Mouse (Mus musculus) neural tube, embryonic 12.5 days (tissue): ENCODE results near the gene Trim47. TPM values are rescaled to one million over a fixed set of nuclear protein-coding genes. Genes with fewer than 3 reads are reported as not detected.

ENCODE experiments used
- ATAC-seq: fragments of 200-750 bp; cut with Nextera tagmentation; 2 replicates; pipeline ENCODE4 v1.8.0; 2017; ENCODE audit warnings: low read depth, mild to moderate bottlenecking, moderate TSS enrichment, moderate library complexity; ENCODE audit not compliant: low FRiP score
- H3K27ac ChIP-seq: fragments of 300-500 bp; sonication (generic); 2 replicates; pipeline ENCODE4 v1.5.1; 2016
- H3K27me3 ChIP-seq: fragments of 300-500 bp; sonication (generic); replicated peaks from 2 replicates; pipeline ENCODE4 v1.6.1; 2016; ENCODE audit warnings: mild to moderate bottlenecking
- H3K36me3 ChIP-seq: fragments of 300-500 bp; sonication (generic); 2 replicates; pipeline ENCODE4 v1.6.1; 2016; ENCODE audit warnings: mild to moderate bottlenecking
- H3K4me1 ChIP-seq: fragments of 300-500 bp; sonication (generic); 2 replicates; pipeline ENCODE4 v1.6.1; 2016
- H3K4me2 ChIP-seq: fragments of 300-500 bp; sonication (generic); replicated peaks from 2 replicates; pipeline ENCODE4 v1.6.1; 2016; ENCODE audit warnings: mild to moderate bottlenecking
- H3K4me3 ChIP-seq: fragments of 300-500 bp; sonication (generic); 2 replicates; pipeline ENCODE4 v1.5.1; 2016
- H3K9ac ChIP-seq: fragments of 300-500 bp; sonication (generic); 2 replicates; pipeline ENCODE4 v1.6.1; 2016; ENCODE audit warnings: mild to moderate bottlenecking
- H3K9me3 ChIP-seq: fragments of 300-500 bp; sonication (generic); 2 replicates; pipeline ENCODE4 v1.6.1; 2016; ENCODE audit warnings: mild to moderate bottlenecking
- WGBS: fragments of 180-500 bp; shearing (Covaris S2); methylation state at CpG from one replicate; pipeline ENCODE4 v1.1.7; 2016; 5-methylcytosine and 5-hydroxymethylcytosine counted together
- polyA plus RNA-seq: library from polyadenylated mRNA; unstranded; fragments of >200 nt; fragmentation: Nextera tagmentation; extraction: Ambion mirVana; gene quantifications from 2 replicates; pipeline ENCODE4 v1.2.1, GENCODE M21; 2016

Gene Trim47
- polyA plus RNA-seq, 1 experiment from 2014 or later, result 3.7 TPM

DNA sequence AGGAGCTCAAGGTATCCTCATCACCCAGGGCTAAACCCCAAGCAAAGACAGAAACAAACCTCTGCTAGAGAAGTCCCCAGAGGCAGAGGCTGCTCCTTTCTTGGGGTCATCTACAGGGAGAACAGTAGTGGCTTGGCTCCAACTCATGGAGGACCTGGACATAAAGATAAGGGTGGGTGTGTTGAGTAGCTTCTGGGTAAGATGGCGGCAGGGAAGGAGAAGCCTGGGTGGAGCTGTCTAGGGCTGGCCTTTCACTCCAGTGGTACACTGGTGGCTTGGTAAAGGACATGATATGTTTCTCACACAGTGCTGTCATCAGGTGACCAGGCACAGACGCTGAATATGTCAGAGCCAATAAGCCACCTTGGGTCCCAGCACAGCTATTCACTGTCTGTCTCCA, 23.9 kb upstream of the Trim47 start:
- no peak for ATAC-seq
- no peaks in the 10 kb centered on the region for H3K27me3 ChIP-seq
- H3K4me2 ChIP-seq, result no peak overlapping the region
- H3K4me1 ChIP-seq, result no peaks in the 10 kb centered on the region
- peaks cover 99% of the 10 kb centered on the region for H3K36me3 ChIP-seq
- H3K9me3 ChIP-seq, result no peaks in the 10 kb centered on the region
- H3K27ac ChIP-seq, result no peak overlapping the region
- WGBS, result 94% methylated on average over 2 of the region's 2 CpGs
- H3K9ac ChIP-seq, result no peak overlapping the region
- H3K4me3 ChIP-seq, result no peak overlapping the region

DNA sequence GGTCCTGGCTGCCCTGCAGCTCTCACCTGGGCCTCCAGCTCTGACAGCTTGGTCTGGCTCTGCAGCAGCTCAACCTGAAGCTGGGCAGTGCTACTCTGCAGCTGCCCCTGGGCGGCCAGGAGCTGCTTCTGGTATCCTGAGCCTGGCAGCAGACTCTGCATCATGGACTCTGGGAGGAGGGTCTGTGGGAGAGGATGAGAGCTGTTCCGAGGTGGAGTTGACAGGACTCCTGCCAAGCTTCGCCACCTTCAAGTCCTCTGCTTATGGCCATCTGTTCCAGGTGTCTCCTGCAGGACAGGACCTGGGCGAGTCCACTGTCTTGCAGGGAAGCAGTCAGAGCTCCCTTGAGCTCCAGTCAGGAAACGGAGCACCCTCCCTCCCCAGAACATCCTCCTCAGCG, 22.3 kb upstream of the Trim47 start:
- WGBS, result 84% methylated on average over 6 of the region's 6 CpGs
- H3K4me3 ChIP-seq, result no peak overlapping the region
- no peak overlapping the region for H3K9ac ChIP-seq
- H3K4me1 ChIP-seq, result no peaks in the 10 kb centered on the region
- no peak for ATAC-seq
- no peak overlapping the region for H3K4me2 ChIP-seq
- H3K27ac ChIP-seq, result no peak overlapping the region
- H3K9me3 ChIP-seq, result no peaks in the 10 kb centered on the region
- peaks cover 99% of the 10 kb centered on the region for H3K36me3 ChIP-seq
- no peaks in the 10 kb centered on the region for H3K27me3 ChIP-seq

DNA sequence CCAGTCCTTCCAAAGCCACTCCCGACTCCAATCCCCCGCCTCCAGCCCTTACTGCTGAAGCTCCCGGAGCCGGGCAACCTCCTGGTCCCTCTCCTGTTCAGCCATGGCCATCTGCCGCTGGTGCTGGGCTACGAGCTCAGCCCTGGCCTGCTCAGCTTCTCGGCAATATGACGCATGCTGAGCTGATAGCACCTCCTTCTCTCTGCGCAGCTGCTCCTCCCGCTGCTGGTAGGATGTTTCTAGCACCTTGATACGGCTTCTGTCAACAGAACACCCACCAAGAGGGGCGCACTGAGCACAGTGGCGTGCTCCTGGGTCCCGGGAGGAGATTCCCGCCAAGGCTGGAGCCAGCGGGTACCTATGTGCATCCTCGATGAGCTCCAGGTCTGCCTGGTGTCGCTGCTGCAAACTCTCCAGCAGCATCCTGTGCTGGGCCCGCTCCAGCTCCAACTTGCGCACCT, 21.8 kb upstream of the Trim47 start:
- no peak overlapping the region for H3K4me2 ChIP-seq
- no peaks in the 10 kb centered on the region for H3K4me1 ChIP-seq
- no peak for ATAC-seq
- no peak overlapping the region for H3K9ac ChIP-seq
- 59% methylated on average over 20 of the region's 20 CpGs for WGBS
- no peak overlapping the region for H3K27ac ChIP-seq
- H3K36me3 ChIP-seq, result peaks cover 99% of the 10 kb centered on the region
- no peak overlapping the region for H3K4me3 ChIP-seq
- no peaks in the 10 kb centered on the region for H3K27me3 ChIP-seq
- no peaks in the 10 kb centered on the region for H3K9me3 ChIP-seq

DNA sequence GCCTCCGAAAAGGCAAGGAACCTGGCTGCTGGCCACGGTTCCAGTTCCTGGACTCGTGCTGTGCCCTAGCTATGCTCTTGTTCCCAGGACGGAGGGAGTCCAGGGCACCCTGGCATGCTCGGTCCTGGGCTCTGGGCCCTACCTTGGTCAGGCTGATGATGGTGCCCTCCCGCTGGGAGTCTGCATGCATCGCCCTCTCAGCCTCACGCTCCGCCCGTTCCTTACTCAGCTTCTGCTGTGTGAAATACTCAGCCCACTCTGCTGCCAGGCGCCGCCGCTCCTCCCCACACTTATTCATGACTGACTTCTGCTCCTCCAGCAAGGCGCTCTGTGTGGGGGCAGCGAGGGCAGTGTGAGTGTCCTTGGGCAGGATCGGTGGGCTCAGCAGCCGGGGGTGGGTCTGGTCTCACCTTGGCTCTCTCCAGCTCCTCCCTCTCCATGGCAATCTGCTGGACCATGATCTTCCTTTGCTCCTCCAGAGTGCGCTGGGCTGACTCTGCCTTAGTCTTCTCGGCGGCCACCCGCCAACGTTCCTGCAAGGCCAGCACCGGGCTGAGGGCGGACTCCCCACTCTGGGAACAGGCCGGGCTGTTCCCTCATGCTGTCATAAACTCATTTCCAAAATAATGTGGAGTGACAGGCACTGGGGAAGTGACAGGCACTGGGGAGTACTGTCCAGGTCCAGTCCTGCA, 19.4 kb upstream of the Trim47 start:
- no peaks in the 10 kb centered on the region for H3K9me3 ChIP-seq
- no peak overlapping the region for H3K4me2 ChIP-seq
- no peak overlapping the region for H3K4me3 ChIP-seq
- H3K27ac ChIP-seq, result no peak overlapping the region
- H3K4me1 ChIP-seq, result no peaks in the 10 kb centered on the region
- H3K9ac ChIP-seq, result no peak overlapping the region
- no peaks in the 10 kb centered on the region for H3K27me3 ChIP-seq
- H3K36me3 ChIP-seq, result peaks cover 99% of the 10 kb centered on the region
- ATAC-seq, result no peak
- 78% methylated on average over 25 of the region's 25 CpGs for WGBS

DNA sequence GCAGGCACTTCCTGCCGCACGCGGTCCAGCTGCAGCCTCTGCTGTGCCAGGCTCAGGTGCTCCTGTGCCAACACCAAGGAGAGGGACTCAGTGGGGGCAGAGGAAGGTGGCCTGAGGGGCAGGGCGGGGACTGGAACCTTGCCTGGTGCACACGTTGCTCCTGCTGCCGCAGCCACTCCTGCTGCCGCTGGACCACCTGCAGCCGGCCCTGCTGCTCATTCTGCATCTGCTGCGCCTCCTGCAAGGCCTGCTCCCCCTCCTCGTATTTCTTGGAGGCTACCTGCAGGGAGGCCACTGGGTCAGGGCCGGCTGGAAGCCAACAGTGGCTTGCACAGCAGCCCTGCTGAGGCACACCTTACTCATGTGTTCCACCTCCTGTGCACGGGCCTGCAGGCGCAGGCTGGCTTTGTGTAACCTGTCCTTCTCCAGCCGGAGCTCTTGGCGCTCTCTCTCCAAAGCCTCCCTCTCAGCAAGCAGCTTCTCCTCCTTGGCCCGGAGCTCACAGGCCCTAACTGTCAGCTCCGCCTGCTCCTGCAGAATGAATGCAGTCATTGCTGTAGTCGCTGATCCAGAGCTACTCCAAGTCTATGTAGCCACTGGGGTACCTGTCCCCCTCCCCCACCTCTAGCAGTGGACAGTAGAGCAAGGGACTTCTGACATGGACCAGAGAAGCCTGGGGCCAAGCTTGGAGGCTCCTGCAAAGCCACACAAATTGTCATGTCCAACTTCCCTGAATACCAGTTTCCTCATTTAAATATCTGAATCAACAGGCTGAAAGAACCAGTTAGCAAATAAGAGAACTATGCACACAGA, 18.7 kb upstream of the Trim47 start:
- Histone ChIP-seq H3K4me2 (no peak overlapping the region), H3K9me3 (no peaks in the 10 kb centered on the region), H3K27me3 (no peaks in the 10 kb centered on the region), H3K4me3 (no peak overlapping the region), H3K9ac (no peak overlapping the region), H3K36me3 (peaks cover 93% of the 10 kb centered on the region), H3K27ac (no peak overlapping the region), H3K4me1 (no peaks in the 10 kb centered on the region)
- 68% methylated on average over 18 of the region's 18 CpGs for WGBS
- ATAC-seq, result no peak

DNA sequence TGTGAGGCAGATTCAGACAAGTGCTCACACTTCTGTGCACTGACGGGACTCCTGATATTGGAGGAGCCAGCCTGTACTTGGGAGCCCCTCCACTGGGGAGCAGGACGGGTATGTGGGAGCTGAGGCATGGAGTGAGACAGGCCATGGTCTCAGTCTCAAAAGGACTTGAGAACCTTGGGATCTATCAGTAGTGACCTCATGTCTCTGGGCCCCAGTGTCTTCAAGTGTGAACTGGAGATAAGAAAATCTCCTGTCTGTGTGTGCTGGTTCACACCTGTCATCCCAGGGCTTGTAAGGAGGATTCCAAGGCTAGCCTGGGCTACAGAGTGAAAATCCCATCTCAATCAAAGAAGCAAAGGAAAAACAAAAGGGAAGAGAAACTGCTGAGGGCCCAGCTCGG, 16.5 kb upstream of the Trim47 start:
- Histone ChIP-seq H3K27me3 (no peaks in the 10 kb centered on the region), H3K9me3 (no peaks in the 10 kb centered on the region), H3K4me3 (no peak overlapping the region), H3K36me3 (peaks cover 72% of the 10 kb centered on the region), H3K9ac (no peak overlapping the region), H3K27ac (no peak overlapping the region), H3K4me1 (no peaks in the 10 kb centered on the region), H3K4me2 (no peak overlapping the region)
- 91% methylated on average over 3 of the region's 3 CpGs for WGBS
- no peak for ATAC-seq

DNA sequence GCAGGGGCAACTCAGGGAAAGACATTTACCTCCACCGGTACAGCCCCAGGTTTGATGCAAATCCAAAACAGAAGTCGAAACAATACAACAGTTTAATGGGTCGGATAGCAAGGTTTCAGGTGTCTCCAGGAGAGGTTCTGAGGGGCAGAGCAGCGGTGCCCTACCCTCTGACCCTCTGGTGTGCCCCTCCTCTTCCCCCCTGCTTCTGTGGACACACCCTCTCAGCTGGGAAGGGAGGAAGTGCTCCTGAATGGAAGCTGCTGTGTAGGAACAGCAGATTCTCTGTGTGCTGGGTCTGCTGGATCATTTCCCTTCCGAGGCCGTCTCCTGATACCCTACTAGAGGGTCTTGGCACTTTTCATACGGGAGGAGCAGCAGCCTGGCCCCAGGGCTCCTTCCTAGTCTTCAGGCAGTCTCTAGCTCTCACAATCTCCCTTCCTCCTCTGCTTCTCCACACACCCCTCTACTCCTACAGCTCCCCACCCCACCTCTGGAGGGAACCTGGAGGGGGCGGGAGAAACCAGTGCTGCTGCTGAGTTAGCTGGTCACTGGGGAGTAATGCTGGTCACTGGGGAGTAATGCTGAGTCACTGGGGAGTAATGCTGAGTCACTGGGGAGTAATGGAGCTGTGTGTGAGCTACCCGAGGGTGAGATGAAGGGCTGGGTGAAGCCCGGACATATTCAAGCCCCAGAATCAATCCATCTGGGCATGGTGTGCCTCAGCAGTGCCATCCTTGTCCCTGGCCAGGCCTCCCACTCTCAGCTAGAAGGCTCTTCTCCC, 15.4 kb upstream of the Trim47 start:
- Histone ChIP-seq H3K9ac (no peak overlapping the region), H3K4me2 (no peak overlapping the region), H3K27ac (no peak overlapping the region), H3K27me3 (no peaks in the 10 kb centered on the region), H3K36me3 (peaks cover 61% of the 10 kb centered on the region), H3K4me1 (peaks cover 6% of the 10 kb centered on the region; the same call in 1 of the 2 replicates), H3K9me3 (no peaks in the 10 kb centered on the region), H3K4me3 (no peak overlapping the region)
- WGBS, result 68% methylated on average over 10 of the region's 10 CpGs
- no peak for ATAC-seq

DNA sequence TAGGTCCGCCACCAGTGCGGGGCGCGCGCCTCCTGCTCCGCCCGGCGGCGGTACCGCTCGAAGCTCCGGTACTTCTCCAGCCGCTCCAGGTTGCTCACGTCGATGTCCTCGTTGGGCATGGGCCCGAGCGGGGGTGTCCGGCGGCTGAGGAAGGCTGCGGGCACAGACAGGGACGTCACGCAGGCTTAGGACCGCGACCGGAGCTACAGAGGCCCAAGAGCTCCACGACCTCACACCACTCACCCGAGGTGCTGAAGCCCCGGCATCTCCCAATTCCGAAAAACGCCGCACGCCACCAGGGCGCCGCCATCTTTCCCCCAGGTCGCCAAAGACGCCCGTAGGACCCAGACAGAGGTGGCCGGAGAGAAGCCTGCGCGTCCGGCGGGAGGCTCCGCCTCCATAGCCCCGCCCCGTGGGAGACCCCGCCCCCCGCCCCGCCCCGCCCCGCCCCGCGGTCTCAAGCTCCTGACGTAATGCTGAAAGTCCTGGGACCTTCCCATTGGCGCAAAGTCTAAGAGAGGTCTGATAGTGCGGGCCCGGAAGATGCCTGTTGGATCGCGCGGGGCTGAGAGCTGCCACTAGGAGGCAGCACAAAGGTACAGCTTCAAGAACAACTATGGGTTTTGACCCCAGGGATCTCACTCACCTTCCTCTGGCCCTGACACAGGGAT, 11.6 kb upstream of the Trim47 start, which contains the start of gene Mrpl38:
Gene Mrpl38 (minus strand): TSS at position 401 of the 671 bp plus-strand sequence.
- Histone ChIP-seq H3K27me3 (no peaks in the 10 kb centered on the region), H3K4me1 (peaks cover 6% of the 10 kb centered on the region; the same call in 1 of the 2 replicates), H3K4me3 (peak within 1 kb of the TSS; percentile 91), H3K9ac (peak within 1 kb of the TSS; percentile 86), H3K27ac (0 out of 2 replicates have a peak within 1 kb of the TSS, but pooled peaks have one; percentile 50), H3K36me3 (peaks cover 52% of the 10 kb centered on the region), H3K4me2 (peak within 1 kb of the TSS; percentile 79), H3K9me3 (no peaks in the 10 kb centered on the region)
- WGBS, result under 1% methylated on average over 60 of the region's 60 CpGs
- peak; percentile 96 for ATAC-seq

DNA sequence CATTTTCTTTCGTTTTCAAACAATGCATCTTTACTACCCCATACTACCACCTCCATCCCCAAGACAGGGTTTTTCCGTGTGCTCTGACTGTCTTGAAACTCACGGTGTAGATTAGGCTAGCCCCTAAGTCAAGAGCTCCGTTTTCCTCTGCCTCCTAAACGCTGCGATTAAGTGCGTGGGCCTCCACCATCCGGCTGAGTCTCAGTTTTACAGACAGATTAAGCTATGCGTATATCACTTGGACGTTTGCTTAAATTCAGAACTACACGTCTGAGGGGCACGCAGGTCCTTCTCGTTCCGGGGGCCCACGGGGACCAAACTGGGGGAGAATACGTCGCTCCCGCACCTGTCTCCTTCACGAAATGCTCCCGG, 11.1 kb upstream of the Trim47 start:
- 2% methylated on average over 20 of the region's 20 CpGs for WGBS
- peaks cover 6% of the 10 kb centered on the region; the same call in 1 of the 2 replicates for H3K4me1 ChIP-seq
- peak overlapping the region; percentile 79 for H3K4me2 ChIP-seq
- H3K27me3 ChIP-seq, result no peaks in the 10 kb centered on the region
- H3K36me3 ChIP-seq, result peaks cover 50% of the 10 kb centered on the region
- 0 out of 2 replicates have a peak overlapping the region, but pooled peaks have one; percentile 50 for H3K27ac ChIP-seq
- peak overlapping the region; percentile 86 for H3K9ac ChIP-seq
- 0 out of 2 replicates have a peak, but pooled peaks have one; percentile 18 for ATAC-seq
- peak overlapping the region; percentile 91 for H3K4me3 ChIP-seq
- no peaks in the 10 kb centered on the region for H3K9me3 ChIP-seq

DNA sequence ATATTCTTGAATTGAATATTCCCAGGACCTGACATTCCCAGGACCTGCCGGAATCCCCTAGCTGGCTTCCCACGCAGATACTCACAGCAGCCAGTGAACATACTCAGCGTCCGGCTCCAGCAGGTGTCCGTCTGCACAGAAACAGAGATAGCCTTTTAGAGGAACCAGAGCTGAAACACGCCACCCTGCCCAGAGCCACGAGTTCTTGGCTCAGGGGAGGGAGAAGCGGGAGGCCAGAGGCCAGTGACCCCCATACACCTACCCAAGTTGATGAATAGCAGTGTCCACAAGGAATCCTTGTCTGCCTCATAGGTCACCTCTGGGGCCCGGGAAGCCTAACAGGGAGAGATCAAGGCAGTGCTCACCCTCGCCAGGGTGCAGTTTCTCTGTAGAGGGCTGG, 7.2 kb upstream of the Trim47 start:
- Histone ChIP-seq H3K9me3 (no peaks in the 10 kb centered on the region), H3K4me3 (no peak overlapping the region), H3K4me1 (peaks cover 28% of the 10 kb centered on the region), H3K4me2 (no peak overlapping the region), H3K27me3 (no peaks in the 10 kb centered on the region), H3K9ac (no peak overlapping the region), H3K27ac (no peak overlapping the region), H3K36me3 (peaks cover 48% of the 10 kb centered on the region)
- no peak for ATAC-seq
- 88% methylated on average over 10 of the region's 10 CpGs for WGBS

DNA sequence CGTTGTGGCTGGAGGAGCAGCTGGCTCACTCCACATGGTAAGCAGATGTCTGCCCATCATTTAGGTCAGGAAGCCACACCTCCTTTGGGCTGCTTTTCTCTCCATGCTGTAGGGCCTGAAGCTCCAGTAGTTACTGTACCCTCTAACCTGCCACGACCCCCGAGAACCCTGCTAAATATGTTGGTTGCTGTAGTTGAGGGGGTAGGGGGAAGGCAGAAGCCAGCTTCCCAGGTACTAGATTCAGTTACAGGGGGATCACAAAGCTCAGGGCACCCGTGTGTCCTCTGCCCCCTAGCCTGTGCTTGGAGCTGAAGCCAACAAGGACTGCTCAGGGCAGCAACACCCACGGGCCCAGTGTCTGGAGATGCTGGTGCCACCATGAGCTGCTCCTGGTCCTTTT, 6.5 kb upstream of the Trim47 start:
- Histone ChIP-seq H3K9me3 (no peaks in the 10 kb centered on the region), H3K27ac (no peak overlapping the region), H3K27me3 (no peaks in the 10 kb centered on the region), H3K36me3 (peaks cover 48% of the 10 kb centered on the region), H3K9ac (no peak overlapping the region), H3K4me3 (no peak overlapping the region), H3K4me1 (peaks cover 30% of the 10 kb centered on the region), H3K4me2 (no peak overlapping the region)
- ATAC-seq, result no peak
- 73% methylated on average over 5 of the region's 5 CpGs for WGBS
